Mouse (Mus musculus): ENCODE data around the gene Olfr1062. TPM values are rescaled to one million over a fixed set of nuclear protein-coding genes. Genes with fewer than 3 reads are reported as not detected.

The Olfr1062 gene
- polyA plus RNA-seq (2012; rRNA removed), result not detected in 2 replicates

DNA sequence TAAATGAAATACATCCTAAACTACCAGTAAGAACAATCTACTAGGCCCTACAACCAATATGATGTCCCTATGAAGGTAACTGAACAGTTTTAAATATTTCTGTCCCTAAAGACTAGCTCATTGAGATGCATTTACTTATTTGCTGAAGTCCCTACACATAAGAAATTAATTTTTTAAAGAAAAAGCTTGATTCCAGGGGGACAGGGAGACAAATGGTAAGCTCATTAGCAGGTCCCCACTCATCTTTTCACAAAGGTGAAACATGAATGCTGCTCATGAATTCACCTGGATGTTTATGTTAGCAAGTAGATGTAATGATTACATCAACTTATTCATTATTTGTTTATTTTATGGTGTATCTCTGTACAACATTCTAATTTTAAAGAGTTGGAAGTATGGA lies at the start of gene Olfr1062:
Olfr1062 (minus strand) TSS at position 101 of the 400 bp plus-strand sequence.

GRCm38 (mm10) chr2:86456169-86456568 lies 29.6 kb upstream of the Olfr1062 start, which contains the start of gene Olfr1066:
Olfr1066 (minus strand) TSS chr2:86456269.

GRCm38 (mm10) chr2:86450491-86450890 lies 23.9 kb upstream of the Olfr1062 start, which contains the start of gene Olfr1065:
Olfr1065 (minus strand) TSS chr2:86450591.

GRCm38 (mm10) chr2:86413950-86414349 lies 12.6 kb downstream of the Olfr1062 start, which contains the start of gene Olfr1061:
Olfr1061 (minus strand) TSS chr2:86414050.

DNA sequence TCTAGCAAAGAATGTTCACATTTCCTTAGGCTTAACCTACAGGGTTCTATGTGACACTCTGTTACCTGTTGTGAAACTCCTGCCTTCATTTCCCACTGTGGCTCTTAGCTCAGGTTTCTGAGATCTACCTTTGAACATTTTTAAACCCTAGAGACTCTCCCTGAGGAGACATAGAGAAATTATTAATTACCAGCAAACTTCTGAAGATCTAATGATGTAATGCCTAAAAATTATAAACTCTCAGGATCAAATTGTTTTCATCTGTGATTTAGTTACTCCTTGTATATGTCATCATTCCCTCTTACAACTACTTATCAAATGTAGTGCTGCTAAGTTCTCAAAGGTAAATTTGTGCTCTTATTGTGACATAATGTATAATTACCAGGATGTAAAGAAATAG lies 38.1 kb downstream of the Olfr1062 start, which contains the start of gene Olfr1058:
Olfr1058 (minus strand) TSS at position 101 of the 400 bp plus-strand sequence.

GRCm38 (mm10) chr2:86378293-86378692 lies 48.3 kb downstream of the Olfr1062 start, which contains the start of gene Olfr1057:
Olfr1057 (minus strand) TSS chr2:86378393.

Other genes starting within 250 kb of the Olfr1062 start
- not detected in 2 replicates for gene Olfr1044, start 248.9 kb downstream of the Olfr1062 start, polyA plus RNA-seq (2012; rRNA removed)
- gene Olfr52, start 241.1 kb downstream of the Olfr1062 start, polyA plus RNA-seq (2012; rRNA removed), result not detected in 2 replicates
- not detected in 2 replicates for gene Olfr1045, start 223.7 kb downstream of the Olfr1062 start, polyA plus RNA-seq (2012; rRNA removed)
- not detected in 2 replicates for gene Olfr1046, start 207.4 kb downstream of the Olfr1062 start, polyA plus RNA-seq (2012; rRNA removed)
- gene Olfr1047, start 195.3 kb downstream of the Olfr1062 start, polyA plus RNA-seq (2012; rRNA removed), result not detected in 2 replicates
- not detected in 2 replicates for gene Olfr1048, start 186.5 kb downstream of the Olfr1062 start, polyA plus RNA-seq (2012; rRNA removed)
- gene Olfr1049, start 168.4 kb downstream of the Olfr1062 start, polyA plus RNA-seq (2012; rRNA removed), result not detected in 2 replicates
- not detected in 2 replicates for gene Olfr1051, start 147.7 kb downstream of the Olfr1062 start, polyA plus RNA-seq (2012; rRNA removed)
- gene Olfr1052, start 134.3 kb downstream of the Olfr1062 start, polyA plus RNA-seq (2012; rRNA removed), result not detected in 2 replicates
- not detected in 2 replicates for gene Olfr1053, start 111.5 kb downstream of the Olfr1062 start, polyA plus RNA-seq (2012; rRNA removed)
- gene Olfr1054, start 91.3 kb downstream of the Olfr1062 start, polyA plus RNA-seq (2012; rRNA removed), result not detected in 2 replicates
- not detected in 2 replicates for gene Olfr1055, start 76.5 kb downstream of the Olfr1062 start, polyA plus RNA-seq (2012; rRNA removed)
- not detected in 2 replicates for gene Olfr1056, start 64.3 kb downstream of the Olfr1062 start, polyA plus RNA-seq (2012; rRNA removed)
- not detected in 2 replicates for gene Olfr1057, start 48.4 kb downstream of the Olfr1062 start, polyA plus RNA-seq (2012; rRNA removed)
- gene Olfr1058, start 38.2 kb downstream of the Olfr1062 start, polyA plus RNA-seq (2012; rRNA removed), result not detected in 2 replicates
- not detected in 2 replicates for gene Olfr1061, start 12.7 kb downstream of the Olfr1062 start, polyA plus RNA-seq (2012; rRNA removed)
- gene Olfr1065, start 23.8 kb upstream of the Olfr1062 start, polyA plus RNA-seq (2012; rRNA removed), result not detected in 2 replicates
- gene Olfr1066, start 29.5 kb upstream of the Olfr1062 start, polyA plus RNA-seq (2012; rRNA removed), result not detected in 2 replicates
- gene Olfr228, start 60.6 kb upstream of the Olfr1062 start, polyA plus RNA-seq (2012; rRNA removed), result not detected in 2 replicates
- not detected in 2 replicates for gene Olfr1076, start 81.7 kb upstream of the Olfr1062 start, polyA plus RNA-seq (2012; rRNA removed)
- gene Olfr1079, start 115.7 kb upstream of the Olfr1062 start, polyA plus RNA-seq (2012; rRNA removed), result not detected in 2 replicates
- gene Olfr1080, start 131.5 kb upstream of the Olfr1062 start, polyA plus RNA-seq (2012; rRNA removed), result not detected in 2 replicates
- not detected in 2 replicates for gene Olfr1082, start 172.2 kb upstream of the Olfr1062 start, polyA plus RNA-seq (2012; rRNA removed)
- not detected in 2 replicates for gene Olfr1084, start 213.0 kb upstream of the Olfr1062 start, polyA plus RNA-seq (2012; rRNA removed)
- not detected in 2 replicates for gene Olfr1085, start 235.3 kb upstream of the Olfr1062 start, polyA plus RNA-seq (2012; rRNA removed)